Mouse (Mus musculus) liver, adult 2 months (tissue): ENCODE data around the gene Dnajc6.

ENCODE experiments used
- CTCF ChIP-seq: fragments of 200-500 bp; IDR thresholded peaks from 2 replicates; pipeline ENCODE4 v1.5.1; 2011; ENCODE audit warnings: low read depth, low read length, control low read depth
- POLR2A ChIP-seq: fragments of 200-500 bp; IDR thresholded peaks from 2 replicates; pipeline ENCODE4 v1.6.1; 2011; ENCODE audit warnings: low read length, control low read depth; ENCODE audit not compliant: insufficient read depth; ENCODE audit errors: extremely low read depth

- no peak for TF ChIP-seq CTCF
- no peak for TF ChIP-seq POLR2A
These were observed 8.1 kb downstream of the Dnajc6 start for GRCm38 (mm10) chr4:101504470-101505007.
